ENCODE assay signal across 21 mouse cellular contexts in the genomic region with DNA sequence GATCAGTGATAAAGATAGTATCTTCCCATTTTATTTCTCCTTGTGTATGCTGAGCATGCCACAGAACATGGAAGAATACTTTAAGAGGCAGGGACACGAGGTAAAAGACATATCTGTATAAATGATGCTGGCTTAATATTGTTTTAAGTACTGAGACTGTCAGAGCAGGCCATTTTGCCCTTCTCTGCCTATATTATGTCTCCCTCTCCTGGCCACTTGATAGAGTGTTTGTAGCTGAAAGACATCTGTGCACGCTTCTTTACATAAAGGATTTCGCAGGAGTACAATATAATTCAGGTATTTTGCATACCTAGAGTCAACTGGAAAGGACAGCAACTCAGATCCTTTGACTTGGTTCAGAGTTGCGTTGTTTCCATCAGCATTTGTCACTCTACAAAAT.
A peak's percentile ranks its signal among the peaks of the same experiment; 100 is the strongest.
DNase-seq lines count a peak whose midpoint lies in the region; TF ChIP-seq lines count a peak whose summit lies in the region.
"Had no signal": no experiment of that assay in that cellular context is flagged by ENCODE, and none has a peak within 500 bp of the region (broad histone marks: within the 10 kb centered on the region; RNA-seq: fewer than 3 reads in every experiment).

No protein-coding gene starts in this region.

- peaks cover 7% of the 10 kb centered on the region; the same call in 1 of the 2 replicates for H3K9me3 ChIP-seq in E14TG2a.4 (ENCODE audit: low read length)
- H3K9me3 ChIP-seq: embryonic facial prominence, embryonic 10.5 days; hindbrain, embryonic 10.5 days; limb, embryonic 12.5 days; megakaryocyte, embryonic 14.5 days; neural tube, embryonic 13.5 days had no signal

- H3K4me3 ChIP-seq in layer of hippocampus, adult 2 months, result no peak overlapping the region
- H3K4me3 ChIP-seq in E14TG2a.4 (replicated peaks; ENCODE audit: low read length), result no peak overlapping the region
- H3K4me3 ChIP-seq: embryonic facial prominence, embryonic 10.5 days; hindbrain, embryonic 10.5 days; limb, embryonic 12.5 days; megakaryocyte, embryonic 14.5 days; neural tube, embryonic 13.5 days had no signal

- H3K27ac ChIP-seq in layer of hippocampus, adult 2 months, result no peak overlapping the region
- H3K27ac ChIP-seq: embryonic facial prominence, embryonic 10.5 days; hindbrain, embryonic 10.5 days; limb, embryonic 12.5 days; liver, embryonic 14.5 days; neural tube, embryonic 13.5 days had no signal

- no peaks in the 10 kb centered on the region for H3K4me1 ChIP-seq in E14TG2a.4 (replicated peaks; ENCODE audit: low read depth, low read length)
- H3K4me1 ChIP-seq: embryonic facial prominence, embryonic 10.5 days; hindbrain, embryonic 10.5 days; limb, embryonic 12.5 days; megakaryocyte, embryonic 14.5 days; neural tube, embryonic 13.5 days had no signal

- TF ChIP-seq CTCF in layer of hippocampus, adult 2 months (conservative IDR thresholded peaks at IDR 0.05), result peak; percentile 54
- peak; percentile 27; the same call in 1 of the 2 replicates for TF ChIP-seq CTCF in E14TG2a.4 (conservative IDR thresholded peaks at IDR 0.05; ENCODE audit: low read length)

- no peak for DNase-seq in layer of hippocampus, adult 2 months (ENCODE audit: low spot score in 2 of 2)
- no peak for DNase-seq in layer of hippocampus, postnatal 10 days (ENCODE audit: low spot score in 2 of 2)
- DNase-seq in B cell, adult 2 months, result peak; percentile 2 to 14
- peak; percentile 18 for DNase-seq in brain, adult 2 months (ENCODE audit: low read depth, low spot score)
- DNase-seq in c-Kit-positive CD71-positive TER-119-positive erythroid progenitor cells, embryonic 14.5 days (ENCODE audit: low spot score), result no peak
- no peak for DNase-seq in kidney, adult 18-20 months
- no peak for DNase-seq in cerebellum, postnatal 25 days
- DNase-seq: adrenal gland, postnatal 25 days; cerebellum, adult 9-11 months; gastrocnemius, postnatal 10 days; kidney, postnatal 10 days; lung, postnatal 10 days; right cerebral cortex, postnatal 4 days; thymus, postnatal 4 days had no signal

- H3K27me3 ChIP-seq in E14TG2a.4 (ENCODE audit: insufficient read depth, low read length), result no peaks in the 10 kb centered on the region
- H3K27me3 ChIP-seq: limb, embryonic 12.5 days; megakaryocyte, embryonic 14.5 days; neural tube, embryonic 13.5 days had no signal

- H3K36me3 ChIP-seq in E14TG2a.4 (ENCODE audit: insufficient read depth, low read length), result no peaks in the 10 kb centered on the region
- H3K36me3 ChIP-seq: embryonic facial prominence, embryonic 10.5 days; hindbrain, embryonic 10.5 days; limb, embryonic 12.5 days; neural tube, embryonic 13.5 days had no signal

Comparison
In these comparisons a context has a peak if more than half of its experiments do, and no peak if none do; other contexts are left out.
1. DNase-seq: peak in B cell, adult 2 months (2 of 2) and brain, adult 2 months (single experiment); none in layer of hippocampus, adult 2 months (0 of 2), layer of hippocampus, postnatal 10 days (0 of 2), c-Kit-positive CD71-positive TER-119-positive erythroid progenitor cells, embryonic 14.5 days (single experiment), kidney, adult 18-20 months (single experiment) and cerebellum, postnatal 25 days (0 of 2).